Mouse (Mus musculus) liver, adult 2 months (tissue): ENCODE results near the gene Gale.

Experiments
- CTCF ChIP-seq: fragments of 200-500 bp; IDR thresholded peaks from 2 replicates; pipeline ENCODE4 v1.5.1; 2011; ENCODE audit warnings: low read depth, low read length, control low read depth
- POLR2A ChIP-seq: fragments of 200-500 bp; IDR thresholded peaks from 2 replicates; pipeline ENCODE4 v1.6.1; 2011; ENCODE audit warnings: low read length, control low read depth; ENCODE audit not compliant: insufficient read depth; ENCODE audit errors: extremely low read depth

GRCm38 (mm10) chr4:135924418-135924817 lies 39.1 kb upstream of the Gale start:
- no peak for TF ChIP-seq POLR2A
- TF ChIP-seq CTCF = no peak
